Mouse (Mus musculus): Measurements from ENCODE around the gene Galnt12.

DNA sequence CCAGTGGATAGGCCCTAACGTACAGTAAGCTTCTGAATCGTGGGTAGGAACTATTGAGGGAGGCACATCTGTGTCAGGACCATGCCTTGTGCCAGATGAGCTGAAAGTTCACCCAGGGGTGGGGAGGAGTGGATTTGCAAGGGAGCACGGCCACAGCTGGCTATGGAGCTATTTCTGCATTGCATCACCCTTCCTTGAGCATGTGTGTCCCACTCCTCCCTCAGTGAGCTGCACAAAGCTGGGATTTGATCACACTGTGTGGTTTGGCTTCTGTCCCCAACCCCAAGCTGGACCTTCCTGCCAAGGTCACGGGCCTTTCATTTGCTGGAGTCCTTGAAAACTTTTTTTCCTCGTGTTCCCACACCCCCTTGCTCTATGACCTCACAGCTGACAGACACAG lies 45.8 kb downstream of the Galnt12 start:
- TF ChIP-seq CTCF (IDR thresholded peaks at IDR 0.05; ENCODE audit: low read depth) (no peak), EP300 (IDR thresholded peaks at IDR 0.05; ENCODE audit: low read depth) (no peak)

All from heart, postnatal 0 days (tissue).